Mouse (Mus musculus): ENCODE measurements at regions not wholly inside any gene's neighbourhood (a gene's known extent, or its start where the extent isn't known, plus 50 kb on each side); places are given as distances from the start of the nearest gene placed in this dataset.
"Not testable (repeated sequence)": the region's sequence is repeated elsewhere in the genome, so short reads cannot be mapped to it uniquely, and the experiment has no call there.

- intact Hi-C loops (cut with DNase I) = not testable (repeated sequence)
- peak; percentile 12 to 18 for DNase-seq (ENCODE audit: low spot score in 2 of 2)
Observed at GRCm38 (mm10) chr16:3114473-3115335, 476.1 kb upstream of the Olfr161 start.

GRCm38 (mm10) chr16:3115336-3116112 lies 475.3 kb upstream of the Olfr161 start:
- DNase-seq (ENCODE audit: low spot score in 2 of 2) = peak; percentile 5 to 6
- intact Hi-C loops (cut with DNase I) = not testable (repeated sequence)

- intact Hi-C loops (cut with DNase I) = not testable (repeated sequence)
- peak in 1 of 2 experiments; percentile 11 for DNase-seq (ENCODE audit: low spot score in 2 of 2)
Observed at GRCm38 (mm10) chr16:3116113-3116511, 474.7 kb upstream of the Olfr161 start.

- intact Hi-C loops (cut with DNase I); DNase-seq (ENCODE audit: low spot score in 2 of 2): not testable (repeated sequence)
Observed at GRCm38 (mm10) chr16:3121216-3121615, 469.6 kb upstream of the Olfr161 start.

- DNase-seq (ENCODE audit: low spot score in 2 of 2); intact Hi-C loops (cut with DNase I): not testable (repeated sequence)
Observed at GRCm38 (mm10) chr16:3122145-3122860, 468.5 kb upstream of the Olfr161 start.

- peak; percentile 10 to 15 for DNase-seq (ENCODE audit: low spot score in 2 of 2)
- intact Hi-C loops (cut with DNase I) = not testable (repeated sequence)
Observed at GRCm38 (mm10) chr16:3122861-3123477, 467.9 kb upstream of the Olfr161 start.

- DNase-seq (ENCODE audit: low spot score in 2 of 2); intact Hi-C loops (cut with DNase I): not testable (repeated sequence)
Observed at GRCm38 (mm10) chr16:3127317-3127716, 463.5 kb upstream of the Olfr161 start.

Data from left cerebral cortex, postnatal 36 days (tissue).